Comparison of ENCODE assay signal across 8 mouse cellular contexts in the genomic region with DNA sequence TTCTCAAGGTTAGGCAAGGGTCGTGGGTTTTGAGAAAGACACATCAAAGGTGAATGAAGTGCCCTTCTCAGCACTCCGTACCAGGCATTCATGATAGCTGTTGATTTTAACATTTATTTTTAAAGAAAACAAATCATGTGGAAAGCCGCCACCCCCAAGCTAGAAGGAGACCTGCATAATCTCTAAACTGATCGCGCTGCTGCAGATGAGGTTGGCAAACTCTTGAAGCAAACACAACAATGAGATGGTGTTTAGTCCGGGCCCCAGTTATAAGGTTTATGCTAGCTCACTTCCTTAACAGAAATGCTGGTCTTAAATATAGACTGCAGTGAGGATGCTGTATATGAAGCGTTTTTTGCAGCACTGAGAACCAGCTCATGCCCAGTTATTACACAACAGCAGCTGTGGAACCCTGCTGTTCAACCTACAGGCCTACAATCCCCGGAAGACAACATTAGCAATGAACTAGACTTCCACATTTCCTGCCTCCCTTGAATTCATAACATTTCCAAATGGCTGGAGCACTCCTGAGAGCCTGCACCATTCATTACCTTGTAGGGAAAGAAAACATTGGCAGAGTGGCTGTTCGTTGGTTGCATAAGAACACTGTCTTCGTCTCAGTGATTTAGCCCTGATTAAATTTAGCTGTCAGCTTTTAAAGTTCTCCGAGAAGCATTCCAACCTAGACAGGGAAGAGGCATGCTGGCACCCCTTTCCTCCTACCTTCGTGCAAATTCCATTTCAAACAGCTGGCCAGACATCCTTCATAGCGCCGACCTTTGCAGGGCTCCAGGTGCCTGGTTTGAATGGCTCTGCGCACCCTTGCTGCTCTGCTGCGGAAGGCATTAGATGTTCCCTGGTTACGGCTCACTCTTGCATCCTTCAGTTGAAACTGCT. TPM values are rescaled to one million over a fixed set of nuclear protein-coding genes. Genes with fewer than 3 reads are reported as not detected.
DNase-seq lines count a peak whose midpoint lies in the region; ATAC-seq and TF ChIP-seq lines count a peak whose summit lies in the region.

No protein-coding gene starts in this region.

- TF ChIP-seq CTCF in layer of hippocampus, adult 2 months (conservative IDR thresholded peaks at IDR 0.05) = no peak

- peaks cover 18% of the 10 kb centered on the region for H3K4me1 ChIP-seq in forebrain, embryonic 12.5 days
- H3K4me1 ChIP-seq in kidney, embryonic 14.5 days (ENCODE audit: control insufficient read depth, insufficient read depth, low read length) = peaks cover 15% of the 10 kb centered on the region
- peaks cover 5% of the 10 kb centered on the region; the same call in 1 of the 2 replicates for H3K4me1 ChIP-seq in liver, embryonic 16.5 days (ENCODE audit: control insufficient read depth, low read depth, low read length)
- peaks cover 21% of the 10 kb centered on the region for H3K4me1 ChIP-seq in neural tube, embryonic 13.5 days (replicated peaks)

- H3K4me3 ChIP-seq in layer of hippocampus, adult 2 months = 0 out of 2 replicates have a peak overlapping the region, but pooled peaks have one; percentile 18
- no peak overlapping the region for H3K4me3 ChIP-seq in forebrain, embryonic 12.5 days (replicated peaks)
- H3K4me3 ChIP-seq in kidney, embryonic 14.5 days (ENCODE audit: low read length) = no peak overlapping the region
- no peak overlapping the region for H3K4me3 ChIP-seq in liver, embryonic 16.5 days (ENCODE audit: low read depth, low read length)
- H3K4me3 ChIP-seq in neural tube, embryonic 13.5 days = no peak overlapping the region

- H3K36me3 ChIP-seq in forebrain, embryonic 12.5 days (replicated peaks) = no peaks in the 10 kb centered on the region
- no peaks in the 10 kb centered on the region for H3K36me3 ChIP-seq in kidney, embryonic 14.5 days (ENCODE audit: control insufficient read depth, insufficient read depth, low read length)
- no peaks in the 10 kb centered on the region for H3K36me3 ChIP-seq in liver, embryonic 16.5 days (ENCODE audit: control insufficient read depth, insufficient read depth)
- no peaks in the 10 kb centered on the region for H3K36me3 ChIP-seq in neural tube, embryonic 13.5 days

- 0 out of 2 replicates have a peak overlapping the region, but pooled peaks have one; percentile 15 for H3K4me2 ChIP-seq in forebrain, embryonic 12.5 days
- H3K4me2 ChIP-seq in kidney, embryonic 14.5 days (replicated peaks; ENCODE audit: low read depth, low read length) = peak overlapping the region; percentile 32
- no peak overlapping the region for H3K4me2 ChIP-seq in liver, embryonic 16.5 days (ENCODE audit: low read depth, low read length)
- peak overlapping the region; percentile 39 for H3K4me2 ChIP-seq in neural tube, embryonic 13.5 days

- 35% methylated on average over 17 of the region's 17 CpGs for WGBS in forebrain, embryonic 12.5 days
- WGBS in kidney, embryonic 14.5 days = 28% methylated on average over 17 of the region's 17 CpGs
- 17% methylated on average over 17 of the region's 17 CpGs for whole genome bisulfite sequencing in liver, embryonic 16.5 days (ENCODE audit: insufficient replicate concordance)
- WGBS in neural tube, embryonic 13.5 days = 35% methylated on average over 17 of the region's 17 CpGs

- H3K9ac ChIP-seq in forebrain, embryonic 12.5 days = no peak overlapping the region
- H3K9ac ChIP-seq in kidney, embryonic 14.5 days (ENCODE audit: low read depth, low read length) = no peak overlapping the region
- no peak overlapping the region for H3K9ac ChIP-seq in liver, embryonic 16.5 days (ENCODE audit: low read depth, low read length)
- H3K9ac ChIP-seq in neural tube, embryonic 13.5 days = peak overlapping the region; percentile 4; the same call in 1 of the 2 replicates

- H3K27ac ChIP-seq in layer of hippocampus, adult 2 months = peak overlapping the region; percentile 77
- 0 out of 2 replicates have a peak overlapping the region, but pooled peaks have one; percentile 8 for H3K27ac ChIP-seq in forebrain, embryonic 12.5 days
- H3K27ac ChIP-seq in kidney, embryonic 14.5 days (ENCODE audit: low read depth, low read length) = peak overlapping the region; percentile 62
- H3K27ac ChIP-seq in liver, embryonic 16.5 days (ENCODE audit: low read length) = peak overlapping the region; percentile 15; the same call in 1 of the 2 replicates
- peak overlapping the region; percentile 43 for H3K27ac ChIP-seq in neural tube, embryonic 13.5 days (replicated peaks)

- DNase-seq in layer of hippocampus, adult 2 months (ENCODE audit: low spot score in 2 of 2) = peak in 1 of 2 experiments; percentile 35
- no peak for DNase-seq in layer of hippocampus, postnatal 25 days (ENCODE audit: extremely low spot score in 1 of 2, low spot score in 1 of 2)
- DNase-seq in cerebellum, postnatal 14 days = no peak
- no peak for DNase-seq in cerebellum, adult 8-10 months

- no peaks in the 10 kb centered on the region for H3K9me3 ChIP-seq in forebrain, embryonic 12.5 days
- H3K9me3 ChIP-seq in kidney, embryonic 14.5 days (ENCODE audit: control insufficient read depth, low read length) = no peaks in the 10 kb centered on the region
- no peaks in the 10 kb centered on the region for H3K9me3 ChIP-seq in liver, embryonic 16.5 days (replicated peaks; ENCODE audit: control insufficient read depth, low read length)
- no peaks in the 10 kb centered on the region for H3K9me3 ChIP-seq in neural tube, embryonic 13.5 days

- no peak for ATAC-seq in forebrain, embryonic 12.5 days (ENCODE audit: low FRiP score)
- ATAC-seq in kidney, embryonic 14.5 days (ENCODE audit: low FRiP score, low TSS enrichment) = no peak
- no peak for ATAC-seq in liver, embryonic 16.5 days (ENCODE audit: low read depth)
- ATAC-seq in neural tube, embryonic 13.5 days (ENCODE audit: low read depth) = peak; percentile 36

- H3K27me3 ChIP-seq in forebrain, embryonic 12.5 days = peaks cover 5% of the 10 kb centered on the region; the same call in 1 of the 2 replicates
- H3K27me3 ChIP-seq in kidney, embryonic 14.5 days (ENCODE audit: control insufficient read depth, insufficient read depth, low read length) = no peaks in the 10 kb centered on the region
- H3K27me3 ChIP-seq in liver, embryonic 16.5 days (ENCODE audit: control insufficient read depth, insufficient read depth, low read depth, low read length) = peaks cover 3% of the 10 kb centered on the region; the same call in 1 of the 2 replicates
- H3K27me3 ChIP-seq in neural tube, embryonic 13.5 days = no peaks in the 10 kb centered on the region

RNA-seq across cellular contexts. Expression of a gene that starts 34.8 kb away (rescaled TPM):
- total RNA-seq in layer of hippocampus, adult 2 months (2021) = 10 to 100 TPM; 64.9 to 66.7 TPM
- 10 to 100 TPM; 74.9 to 93.5 TPM for total RNA-seq in layer of hippocampus, postnatal 25 days (2021)
- 37.1 and 40.0 TPM in 2 replicates for polyA plus RNA-seq in forebrain, embryonic 12.5 days (2016; fragmentation: Nextera tagmentation; extraction: Ambion mirVana)
- 87.7 and 98.5 TPM in 2 replicates for polyA plus RNA-seq in kidney, embryonic 14.5 days (2014; fragmentation: Nextera tagmentation; extraction: Ambion mirVana)
- 25.1 and 29.0 TPM in 2 replicates for polyA plus RNA-seq in liver, embryonic 16.5 days (2015; fragmentation: Nextera tagmentation; extraction: Ambion mirVana)
- polyA plus RNA-seq in neural tube, embryonic 13.5 days (2015; fragmentation: Nextera tagmentation; extraction: Ambion mirVana) = 23.4 and 29.9 TPM in 2 replicates

Comparison
In these comparisons a context has a peak if more than half of its experiments do, and no peak if none do; other contexts are left out.
1. H3K27ac ChIP-seq: peak in every context shown above with its lines; median percentile 77 in layer of hippocampus, adult 2 months; 62 in kidney, embryonic 14.5 days; 43 in neural tube, embryonic 13.5 days; 15 in liver, embryonic 16.5 days; 8 in forebrain, embryonic 12.5 days.